Mouse (Mus musculus) thymus, adult 2 months (tissue): Measurements from ENCODE around the gene Hlf. TPM values are rescaled to one million over a fixed set of nuclear protein-coding genes. Genes with fewer than 3 reads are reported as not detected.

Source experiments
- DNase-seq: peaks from one replicate; pipeline ENCODE4 v3.0.0; 2021
- H3K27ac ChIP-seq: fragments of 200-500 bp; 2 replicates; pipeline ENCODE4 v1.5.1; 2012; ENCODE audit warnings: low read length, control low read depth; ENCODE audit not compliant: control insufficient read depth, insufficient read depth
- H3K27me3 ChIP-seq: fragments of 200-500 bp; 2 replicates; pipeline ENCODE4 v1.6.1; 2012; ENCODE audit warnings: mild to moderate bottlenecking, low read length, moderate library complexity, mixed read lengths; ENCODE audit not compliant: control insufficient read depth, insufficient read depth
- H3K36me3 ChIP-seq: fragments of 200-500 bp; 2 replicates; pipeline ENCODE4 v1.6.1; 2012; ENCODE audit warnings: mild to moderate bottlenecking, low read length, moderate library complexity; ENCODE audit not compliant: control insufficient read depth, insufficient read depth
- H3K4me1 ChIP-seq: fragments of 200-500 bp; replicated peaks from 2 replicates; pipeline ENCODE4 v1.6.1; 2012; ENCODE audit warnings: low read length; ENCODE audit not compliant: control insufficient read depth, insufficient read depth
- H3K4me3 ChIP-seq: fragments of 200-500 bp; 2 replicates; pipeline ENCODE4 v1.5.1; 2012; ENCODE audit warnings: mild to moderate bottlenecking, low read length, control low read depth, moderate library complexity; ENCODE audit not compliant: control insufficient read depth, insufficient read depth
- CTCF ChIP-seq: fragments of 200-500 bp; IDR thresholded peaks from 2 replicates; pipeline ENCODE4 v1.5.1; 2012; ENCODE audit warnings: mild to moderate bottlenecking, control low read depth, low read length, moderate library complexity, borderline replicate concordance; ENCODE audit not compliant: control insufficient read depth, poor library complexity, insufficient read depth; ENCODE audit errors: extremely low read depth
- POLR2A ChIP-seq: fragments of 200-500 bp; IDR thresholded peaks from 2 replicates; pipeline ENCODE4 v1.6.1; 2012; ENCODE audit warnings: mild to moderate bottlenecking, low read length, control low read depth, moderate library complexity; ENCODE audit not compliant: control insufficient read depth, poor library complexity, insufficient read depth; ENCODE audit errors: extremely low read depth
- WGBS: fragments of 180-500 bp; shearing (Covaris S2); methylation state at CpG from one replicate; pipeline ENCODE4 v1.1.7; 2018; 5-methylcytosine and 5-hydroxymethylcytosine counted together
- polyA plus RNA-seq: library from polyadenylated mRNA; depleted of rRNA; stranded (reverse); fragments of >200 nt; gene quantifications from 2 replicates; pipeline ENCODE4 v1.2.3, GENCODE M21; 2012

Gene Hlf
- polyA plus RNA-seq, 1 experiment: 1.1 TPM

GRCm38 (mm10) chr11:90357371-90357770, 33.3 kb downstream of the Hlf start:
- DNase-seq: no peak
- TF ChIP-seq POLR2A (no peak), CTCF (no peak)
- Histone ChIP-seq H3K27me3 (no peaks in the 10 kb centered on the region), H3K4me1 (no peaks in the 10 kb centered on the region), H3K27ac (no peak overlapping the region), H3K36me3 (no peaks in the 10 kb centered on the region), H3K4me3 (no peak overlapping the region)
- 92% methylated on average over 7 of the region's 7 CpGs for WGBS

GRCm38 (mm10) chr11:90356495-90357304, 34.0 kb downstream of the Hlf start:
- Histone ChIP-seq H3K27ac (no peak overlapping the region), H3K27me3 (no peaks in the 10 kb centered on the region), H3K4me1 (no peaks in the 10 kb centered on the region), H3K36me3 (no peaks in the 10 kb centered on the region), H3K4me3 (no peak overlapping the region)
- no peak for TF ChIP-seq POLR2A
- no peak for TF ChIP-seq CTCF
- DNase-seq: no peak
- WGBS: 62% methylated on average over 9 of the region's 9 CpGs

- Histone ChIP-seq H3K27ac (no peak overlapping the region), H3K36me3 (no peaks in the 10 kb centered on the region), H3K27me3 (no peaks in the 10 kb centered on the region), H3K4me1 (no peaks in the 10 kb centered on the region), H3K4me3 (no peak overlapping the region)
- no peak for DNase-seq
- WGBS: 25% methylated on average over 3 of the region's 3 CpGs
- TF ChIP-seq CTCF: no peak
- no peak for TF ChIP-seq POLR2A
Observed at GRCm38 (mm10) chr11:90356036-90356435, 34.7 kb downstream of the Hlf start.

GRCm38 (mm10) chr11:90355270-90355681, 35.4 kb downstream of the Hlf start:
- Histone ChIP-seq H3K4me3 (no peak overlapping the region), H3K27ac (no peak overlapping the region), H3K4me1 (no peaks in the 10 kb centered on the region), H3K36me3 (no peaks in the 10 kb centered on the region), H3K27me3 (no peaks in the 10 kb centered on the region)
- TF ChIP-seq CTCF (no peak), POLR2A (no peak)
- 36% methylated on average over 7 of the region's 7 CpGs for WGBS
- DNase-seq: no peak

- H3K36me3 ChIP-seq: no peaks in the 10 kb centered on the region
- H3K27ac ChIP-seq: no peak overlapping the region
- no peak overlapping the region for H3K4me3 ChIP-seq
- H3K4me1 ChIP-seq: no peaks in the 10 kb centered on the region
- whole genome bisulfite sequencing: 95% methylated on average over 7 of the region's 7 CpGs
- DNase-seq: no peak
- no peaks in the 10 kb centered on the region for H3K27me3 ChIP-seq
- TF ChIP-seq CTCF: no peak
- no peak for TF ChIP-seq POLR2A
Observed at GRCm38 (mm10) chr11:90352696-90353095, 38.0 kb downstream of the Hlf start.

- Histone ChIP-seq H3K27me3 (no peaks in the 10 kb centered on the region), H3K4me1 (no peaks in the 10 kb centered on the region), H3K36me3 (no peaks in the 10 kb centered on the region), H3K4me3 (no peak overlapping the region), H3K27ac (no peak overlapping the region)
- DNase-seq: no peak
- TF ChIP-seq POLR2A (no peak), CTCF (no peak)
- WGBS: 45% methylated on average over 4 of the region's 4 CpGs
Observed at GRCm38 (mm10) chr11:90350153-90350512, 40.6 kb downstream of the Hlf start.

GRCm38 (mm10) chr11:90349486-90350152, 41.1 kb downstream of the Hlf start:
- WGBS: 66% methylated on average over 6 of the region's 6 CpGs

More at GRCm38 (mm10) chr11:90349486-90350152, 41.1 kb downstream of the Hlf start:
- Histone ChIP-seq H3K36me3 (no peaks in the 10 kb centered on the region), H3K27me3 (no peaks in the 10 kb centered on the region), H3K27ac (no peak overlapping the region), H3K4me3 (no peak overlapping the region), H3K4me1 (no peaks in the 10 kb centered on the region)
- no peak for DNase-seq
- TF ChIP-seq POLR2A: no peak
- TF ChIP-seq CTCF: no peak
